Mouse (Mus musculus): Measurements from ENCODE around the gene Hsh2d.

DNA sequence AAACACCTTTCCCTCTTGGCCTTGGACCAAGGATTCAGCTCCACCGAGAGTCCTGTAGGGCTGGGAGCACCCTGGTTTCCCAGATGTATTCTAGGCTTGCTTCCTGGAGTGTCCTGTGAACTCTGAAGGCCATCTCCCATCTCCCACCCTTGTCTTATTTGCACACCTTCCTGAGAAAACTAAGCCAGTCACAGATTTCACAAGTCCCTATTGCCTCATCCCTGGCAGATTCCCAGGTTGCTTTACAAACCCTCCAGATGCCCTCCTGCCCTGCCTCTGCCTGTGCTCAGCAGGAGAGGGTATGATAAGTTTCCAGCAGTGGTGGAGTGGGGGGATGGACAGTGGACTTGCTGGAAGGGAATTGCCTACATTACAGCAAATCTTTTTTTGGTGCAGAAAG, 43.4 kb upstream of the Hsh2d start:
- TF ChIP-seq CTCF (conservative IDR thresholded peaks at IDR 0.05; ENCODE audit: low read length) = no peak
- TF ChIP-seq POU5F1 (IDR thresholded peaks at IDR 0.05; ENCODE audit: borderline replicate concordance, low read length) = no peak

Measured in E14TG2a.4 (cell line).